ENCODE assay signal across 8 mouse cellular contexts in the genomic region with DNA sequence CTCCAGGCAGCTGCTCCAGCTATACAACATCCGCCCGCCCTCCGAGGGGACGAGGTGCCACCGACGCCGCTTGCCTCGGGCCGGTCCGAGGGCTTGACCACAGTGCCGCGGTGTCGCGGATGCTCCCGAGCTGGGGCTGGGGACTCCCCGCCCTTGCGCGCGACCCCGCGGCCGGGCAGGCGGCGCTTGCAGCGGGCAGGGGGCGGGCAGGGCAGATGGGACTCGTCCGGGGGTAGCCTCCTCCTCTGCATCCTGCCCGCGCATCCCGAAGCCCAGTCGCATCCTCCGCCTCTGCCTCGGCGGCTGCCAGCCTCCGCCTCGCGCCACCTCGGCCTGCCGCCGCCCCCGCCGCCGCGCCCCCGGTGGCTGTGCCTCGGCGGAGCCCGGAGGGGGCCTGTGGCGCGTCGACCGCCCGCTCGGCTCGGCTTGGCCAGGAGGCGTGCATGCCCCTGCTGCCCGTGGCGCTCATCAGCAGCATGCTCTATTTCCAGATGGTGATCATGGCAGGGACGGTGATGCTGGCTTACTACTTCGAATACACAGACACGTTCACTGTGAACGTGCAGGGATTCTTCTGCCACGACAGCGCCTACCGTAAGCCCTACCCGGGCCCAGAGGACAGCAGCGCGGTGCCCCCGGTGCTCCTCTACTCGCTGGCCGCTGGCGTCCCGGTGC. TPM values are rescaled to one million over a fixed set of nuclear protein-coding genes. Genes with fewer than 3 reads are reported as not detected.
DNase-seq lines count a peak whose midpoint lies in the region; ATAC-seq and TF ChIP-seq lines count a peak whose summit lies in the region.

No protein-coding gene starts in this region.

- TF ChIP-seq CTCF in left cerebral cortex, adult 2 months (IDR thresholded peaks at IDR 0.05), result no peak
- TF ChIP-seq CTCF in testis, adult 2 months (IDR thresholded peaks at IDR 0.05; ENCODE audit: control insufficient read depth, insufficient read depth, insufficient replicate concordance, low read depth, low read length), result no peak

- H3K36me3 ChIP-seq in heart, embryonic 16.5 days (ENCODE audit: control insufficient read depth, insufficient read depth), result no peaks in the 10 kb centered on the region
- no peaks in the 10 kb centered on the region for H3K36me3 ChIP-seq in midbrain, embryonic 13.5 days
- no peaks in the 10 kb centered on the region for H3K36me3 ChIP-seq in testis, adult 2 months (ENCODE audit: control insufficient read depth, insufficient read depth, low read length)

- H3K9me3 ChIP-seq in heart, embryonic 16.5 days (replicated peaks; ENCODE audit: control insufficient read depth, low read length), result no peaks in the 10 kb centered on the region
- no peaks in the 10 kb centered on the region for H3K9me3 ChIP-seq in midbrain, embryonic 13.5 days

- no peak overlapping the region; the same call in 1 of the 2 replicates for H3K27ac ChIP-seq in heart, embryonic 16.5 days (ENCODE audit: low read length)
- H3K27ac ChIP-seq in left cerebral cortex, adult 2 months, result peak overlapping the region; percentile 99
- peak overlapping the region; percentile 69 for H3K27ac ChIP-seq in midbrain, embryonic 13.5 days
- no peak overlapping the region for H3K27ac ChIP-seq in testis, adult 2 months (ENCODE audit: control insufficient read depth, insufficient read depth, low read depth, low read length)

- H3K4me3 ChIP-seq in heart, embryonic 16.5 days (ENCODE audit: low read length), result peak overlapping the region; percentile 68
- peak overlapping the region; percentile 65 for H3K4me3 ChIP-seq in left cerebral cortex, adult 2 months
- peak overlapping the region; percentile 73 for H3K4me3 ChIP-seq in midbrain, embryonic 13.5 days (replicated peaks)
- H3K4me3 ChIP-seq in testis, adult 2 months (ENCODE audit: control insufficient read depth, low read depth, low read length), result peak overlapping the region; percentile 68

- WGBS in heart, embryonic 16.5 days, result 0% methylated on average over 72 of the region's 74 CpGs
- WGBS in midbrain, embryonic 13.5 days, result under 1% methylated on average over 55 of the region's 74 CpGs

- H3K4me1 ChIP-seq in heart, embryonic 16.5 days (ENCODE audit: control insufficient read depth, insufficient read depth, low read length), result peaks cover 4% of the 10 kb centered on the region
- H3K4me1 ChIP-seq in midbrain, embryonic 13.5 days (replicated peaks), result peaks cover 15% of the 10 kb centered on the region
- H3K4me1 ChIP-seq in testis, adult 2 months (ENCODE audit: control insufficient read depth, insufficient read depth, low read length), result peaks cover 16% of the 10 kb centered on the region

- peaks cover 12% of the 10 kb centered on the region for H3K27me3 ChIP-seq in heart, embryonic 16.5 days (ENCODE audit: control insufficient read depth, insufficient read depth, low read length)
- peaks cover 26% of the 10 kb centered on the region for H3K27me3 ChIP-seq in midbrain, embryonic 13.5 days
- H3K27me3 ChIP-seq in testis, adult 2 months (ENCODE audit: control insufficient read depth, insufficient read depth, low read length), result no peaks in the 10 kb centered on the region; the same call in 1 of the 2 replicates

- ATAC-seq in heart, embryonic 16.5 days (replicated peaks; ENCODE audit: extremely low read depth, insufficient read depth, low FRiP score), result peak; percentile 68
- ATAC-seq in midbrain, embryonic 13.5 days, result peak; percentile 91

- TF ChIP-seq POLR2A in testis, adult 2 months (IDR thresholded peaks at IDR 0.05; ENCODE audit: control insufficient read depth, low read depth, low read length), result no peak

- H3K4me2 ChIP-seq in heart, embryonic 16.5 days (ENCODE audit: low read depth, low read length), result peak overlapping the region; percentile 97
- H3K4me2 ChIP-seq in midbrain, embryonic 13.5 days (replicated peaks), result peak overlapping the region; percentile 91

- peak; percentile 19 for DNase-seq in urinary bladder, adult 2 months (ENCODE audit: low spot score)
- DNase-seq in urinary bladder, postnatal 36 days (ENCODE audit: low spot score in 2 of 2), result no peak
- DNase-seq in embryo, embryonic 9.5 days (ENCODE audit: extremely low spot score), result peak; percentile 54
- peak; percentile 58 to 68 for DNase-seq in left cerebral cortex, adult 2 months (ENCODE audit: extremely low spot score in 1 of 2, low spot score in 2 of 2)
- DNase-seq in urinary bladder, postnatal 25 days (ENCODE audit: low spot score), result no peak

- intact Hi-C loops in left cerebral cortex, adult 2 months (cut with DNase I), result loop anchor here (2.0 to 10.0 kb wide), 5 partner anchors 53 to 277 kb away; no protein-coding TSS in a partner anchor

- peak overlapping the region; percentile 74 for H3K9ac ChIP-seq in heart, embryonic 16.5 days (ENCODE audit: low read length)
- peak overlapping the region; percentile 86 for H3K9ac ChIP-seq in midbrain, embryonic 13.5 days (replicated peaks)

RNA-seq across cellular contexts. Expression of gene Plppr5, which starts 0.8 kb away (rescaled TPM):
- 1.4 TPM in 2 replicates for polyA plus RNA-seq in urinary bladder, adult 2 months (2012; rRNA removed)
- 2.5 and 3.1 TPM in 2 replicates for polyA plus RNA-seq in heart, embryonic 16.5 days (2015; fragmentation: Nextera tagmentation; extraction: Ambion mirVana)
- 10 to 100 TPM; 31.6 to 32.6 TPM for total RNA-seq in left cerebral cortex, adult 2 months (2021)
- 1.8 and 2.0 TPM in 2 replicates for polyA plus RNA-seq in midbrain, embryonic 13.5 days (2015; fragmentation: Nextera tagmentation; extraction: Ambion mirVana)
- 0.49 and 0.62 TPM in 2 replicates for polyA plus RNA-seq in testis, adult 2 months (2012; rRNA removed)

Comparison
In these comparisons a context has a peak if more than half of its experiments do, and no peak if none do; other contexts are left out.
1. DNase-seq: peak in urinary bladder, adult 2 months (single experiment), embryo, embryonic 9.5 days (single experiment) and left cerebral cortex, adult 2 months (2 of 2); none in urinary bladder, postnatal 36 days (0 of 2) and urinary bladder, postnatal 25 days (single experiment).
2. H3K27ac ChIP-seq: peak in left cerebral cortex, adult 2 months (single experiment) and midbrain, embryonic 13.5 days (single experiment); none in heart, embryonic 16.5 days (single experiment) and testis, adult 2 months (single experiment).
3. Peak in every context shown above with its lines, with median percentiles within 50 percentile points of each other: H3K4me3 ChIP-seq.